Mouse (Mus musculus): Measurements from ENCODE around the gene Zbtb24. TPM values are rescaled to one million over a fixed set of nuclear protein-coding genes. Genes with fewer than 3 reads are reported as not detected.
A peak's percentile ranks its signal among the peaks of the same experiment; 100 is the strongest.
"Not testable (repeated sequence)": the region's sequence is repeated elsewhere in the genome, so short reads cannot be mapped to it uniquely, and the experiment has no call there.

Zbtb24 gene
- total RNA-seq, 1 experiment: 11.9 TPM

DNA sequence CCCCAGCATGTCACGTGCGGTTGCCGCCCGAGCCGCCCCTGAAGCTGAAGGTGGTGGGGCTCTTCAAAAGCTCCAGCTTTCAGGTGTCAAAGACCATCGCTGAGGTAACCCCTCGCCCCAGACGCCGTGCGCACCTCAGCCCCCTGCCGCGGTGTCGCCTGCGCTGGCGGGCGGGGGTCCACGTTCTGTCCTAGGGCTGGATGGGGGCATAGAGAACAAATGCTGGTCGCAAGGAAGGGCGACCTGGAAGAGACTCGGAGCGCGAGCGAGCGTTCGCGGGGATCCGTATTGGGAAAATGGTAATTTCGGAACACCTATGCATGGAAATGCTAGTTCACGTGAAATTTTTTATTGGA, 40.3 kb downstream of the Zbtb24 start:
- TF ChIP-seq MAFK (IDR thresholded peaks at IDR 0.05; ENCODE audit: insufficient read depth, low read depth, low read length) (no peak), ZC3H11A (IDR thresholded peaks at IDR 0.05; ENCODE audit: borderline replicate concordance, low read depth, low read length) (no peak), ZNF384 (IDR thresholded peaks at IDR 0.05; ENCODE audit: low read depth, low read length) (no peak), HCFC1 (IDR thresholded peaks at IDR 0.05; ENCODE audit: borderline replicate concordance, insufficient read depth, low read length) (no peak), CHD2 (IDR thresholded peaks at IDR 0.05; ENCODE audit: low read depth, low read length) (no peak)
- in situ Hi-C loops (cut with MboI; ENCODE audit: low sequenced_read_pairs in 2 of 2, unreplicated experiment in 2 of 2): no loop called here
- Histone ChIP-seq H3K27ac (ENCODE audit: insufficient read depth, low read depth, low read length, poor library complexity, severe bottlenecking) (no peak overlapping the region), H3K4me3 (ENCODE audit: insufficient read depth in 1 of 2, low read depth in 1 of 2, low read length in 2 of 2, poor library complexity in 1 of 2, severe bottlenecking in 1 of 2) (peak overlapping the region; percentile 74 to 78), H3K9me3 (ENCODE audit: control insufficient read depth, insufficient read depth, low read depth, low read length) (no peaks in the 10 kb centered on the region), H3K4me1 (ENCODE audit: control insufficient read depth in 2 of 2, insufficient read depth in 2 of 2, low read length in 2 of 2, poor library complexity in 1 of 2) (peaks cover 4 to 9% of the 10 kb centered on the region in 2 experiments; a peak in 1 of 4 replicates), H3K9ac (ENCODE audit: insufficient read depth, low read depth, low read length, poor library complexity, severe bottlenecking) (peak overlapping the region; percentile 38), H3K36me3 (ENCODE audit: control insufficient read depth, insufficient read depth, low read length, poor library complexity, severe bottlenecking) (peaks cover 29% of the 10 kb centered on the region)
- DNase-seq (ENCODE audit: low read depth, low spot score): no peak

DNA sequence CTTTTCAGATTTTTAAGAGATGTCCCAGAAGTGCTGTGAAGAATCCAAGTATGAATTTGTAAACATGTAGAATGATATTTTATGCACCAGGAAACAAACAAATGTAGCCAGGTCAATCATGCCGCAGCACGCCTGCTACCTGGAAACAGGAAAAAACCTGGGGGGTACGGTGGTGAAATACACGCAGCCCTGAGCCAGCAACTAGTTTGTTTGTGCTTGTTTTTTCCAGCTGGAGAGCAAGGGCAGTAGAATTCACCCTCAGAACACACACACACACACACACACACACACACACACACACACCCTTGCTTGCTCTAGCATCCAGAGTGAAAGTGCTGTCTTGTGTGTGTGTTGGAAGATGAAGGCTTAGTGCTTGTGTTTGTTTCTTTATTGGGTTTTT, 40.9 kb downstream of the Zbtb24 start:
- in situ Hi-C loops (cut with MboI; ENCODE audit: low sequenced_read_pairs in 2 of 2, unreplicated experiment in 2 of 2): no loop called here
- TF ChIP-seq ZC3H11A (IDR thresholded peaks at IDR 0.05; ENCODE audit: borderline replicate concordance, low read depth, low read length) (no peak), ZNF384 (IDR thresholded peaks at IDR 0.05; ENCODE audit: low read depth, low read length) (no peak), MAFK (IDR thresholded peaks at IDR 0.05; ENCODE audit: insufficient read depth, low read depth, low read length) (no peak), HCFC1 (IDR thresholded peaks at IDR 0.05; ENCODE audit: borderline replicate concordance, insufficient read depth, low read length) (no peak), CHD2 (IDR thresholded peaks at IDR 0.05; ENCODE audit: low read depth, low read length) (no peak)
- Histone ChIP-seq H3K4me1 (ENCODE audit: control insufficient read depth in 2 of 2, insufficient read depth in 2 of 2, low read length in 2 of 2, poor library complexity in 1 of 2) (peaks cover 4 to 9% of the 10 kb centered on the region in 2 experiments; a peak in 1 of 4 replicates), H3K9ac (ENCODE audit: insufficient read depth, low read depth, low read length, poor library complexity, severe bottlenecking) (no peak overlapping the region), H3K9me3 (ENCODE audit: control insufficient read depth, insufficient read depth, low read depth, low read length) (no peaks in the 10 kb centered on the region), H3K4me3 (ENCODE audit: insufficient read depth in 1 of 2, low read depth in 1 of 2, low read length in 2 of 2, poor library complexity in 1 of 2, severe bottlenecking in 1 of 2) (peak overlapping the region in 1 of 2 experiments; percentile 78; a peak in 1 of 4 replicates), H3K36me3 (ENCODE audit: control insufficient read depth, insufficient read depth, low read length, poor library complexity, severe bottlenecking) (peaks cover 23% of the 10 kb centered on the region), H3K27ac (ENCODE audit: insufficient read depth, low read depth, low read length, poor library complexity, severe bottlenecking) (no peak overlapping the region)
- no peak for DNase-seq (ENCODE audit: low read depth, low spot score)

DNA sequence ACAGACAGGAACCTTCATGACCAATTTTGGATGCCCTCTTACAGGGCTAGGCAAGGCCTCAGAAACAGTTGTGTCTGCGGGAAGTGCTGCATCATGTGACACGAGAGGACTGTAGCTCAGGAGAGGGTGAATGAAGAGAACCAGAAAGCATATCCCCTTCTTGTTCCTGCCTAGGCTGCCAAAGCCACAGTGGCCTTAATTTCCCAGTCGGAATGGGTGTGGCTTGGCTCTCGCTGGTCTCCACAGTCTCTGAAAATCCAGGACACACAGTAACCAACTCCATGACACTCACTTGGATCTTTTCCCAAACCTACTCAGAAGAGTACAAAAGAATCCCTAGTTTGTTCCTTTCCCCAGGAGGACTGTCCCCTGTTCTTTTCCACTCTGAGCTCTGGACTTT, 50.8 kb downstream of the Zbtb24 start:
- H3K4me1 ChIP-seq (ENCODE audit: control insufficient read depth in 2 of 2, insufficient read depth in 2 of 2, low read length in 2 of 2, poor library complexity in 1 of 2): peaks cover 0 to 8% of the 10 kb centered on the region in 2 experiments; a peak in 2 of 4 replicates
- TF ChIP-seq CHD2 (IDR thresholded peaks at IDR 0.05; ENCODE audit: low read depth, low read length) (no peak), ZNF384 (IDR thresholded peaks at IDR 0.05; ENCODE audit: low read depth, low read length) (no peak)
- in situ Hi-C loops (cut with MboI; ENCODE audit: low sequenced_read_pairs in 2 of 2, unreplicated experiment in 2 of 2): loop anchor here in 1 of 2 experiments (25.0 kb wide), 1 partner anchor 489 kb away; no protein-coding TSS in a partner anchor

DNA sequence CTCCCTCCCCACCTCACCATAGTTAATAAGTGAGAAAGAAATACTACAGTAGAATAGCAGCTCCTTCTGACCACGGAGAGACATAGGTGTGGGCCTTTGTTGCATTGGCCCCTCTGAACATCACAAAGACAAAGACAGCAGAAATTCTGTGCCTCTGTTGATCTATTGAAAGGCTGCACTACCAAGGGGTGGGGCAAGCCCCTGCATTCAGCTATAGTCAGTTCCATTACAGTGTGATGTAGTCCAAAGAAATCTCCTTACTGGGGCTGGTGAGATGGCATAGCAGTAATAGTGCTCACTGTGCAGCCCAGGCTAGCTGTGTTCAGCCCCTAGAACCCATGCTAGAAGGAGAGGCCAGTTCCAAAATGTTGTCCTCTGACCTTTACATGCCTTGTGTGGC, 54.8 kb downstream of the Zbtb24 start:
- no peak overlapping the region for H3K27ac ChIP-seq (ENCODE audit: insufficient read depth, low read depth, low read length, poor library complexity, severe bottlenecking)
- TF ChIP-seq HCFC1 (IDR thresholded peaks at IDR 0.05; ENCODE audit: borderline replicate concordance, insufficient read depth, low read length): no peak
- TF ChIP-seq ZC3H11A (IDR thresholded peaks at IDR 0.05; ENCODE audit: borderline replicate concordance, low read depth, low read length): no peak
- no peak for TF ChIP-seq ZNF384 (IDR thresholded peaks at IDR 0.05; ENCODE audit: low read depth, low read length)
- no peak for TF ChIP-seq CHD2 (IDR thresholded peaks at IDR 0.05; ENCODE audit: low read depth, low read length)
- no peak for TF ChIP-seq MAFK (IDR thresholded peaks at IDR 0.05; ENCODE audit: insufficient read depth, low read depth, low read length)
- no peak overlapping the region for H3K4me3 ChIP-seq (ENCODE audit: insufficient read depth in 1 of 2, low read depth in 1 of 2, low read length in 2 of 2, poor library complexity in 1 of 2, severe bottlenecking in 1 of 2)
- DNase-seq (ENCODE audit: low read depth, low spot score): no peak
- H3K36me3 ChIP-seq (ENCODE audit: control insufficient read depth, insufficient read depth, low read length, poor library complexity, severe bottlenecking): no peaks in the 10 kb centered on the region
- H3K9me3 ChIP-seq (ENCODE audit: control insufficient read depth, insufficient read depth, low read depth, low read length): no peaks in the 10 kb centered on the region
- H3K9ac ChIP-seq (ENCODE audit: insufficient read depth, low read depth, low read length, poor library complexity, severe bottlenecking): no peak overlapping the region
- in situ Hi-C loops (cut with MboI; ENCODE audit: low sequenced_read_pairs in 2 of 2, unreplicated experiment in 2 of 2): loop anchor here in 1 of 2 experiments (5.0 to 25.0 kb wide), 2 partner anchors 177 to 493 kb away; no protein-coding TSS in a partner anchor
- peaks cover 0 to 10% of the 10 kb centered on the region in 2 experiments; a peak in 2 of 4 replicates for H3K4me1 ChIP-seq (ENCODE audit: control insufficient read depth in 2 of 2, insufficient read depth in 2 of 2, low read length in 2 of 2, poor library complexity in 1 of 2)

More for the DNA sequence above, 50.8 kb downstream of the Zbtb24 start:
- Histone ChIP-seq H3K36me3 (ENCODE audit: control insufficient read depth, insufficient read depth, low read length, poor library complexity, severe bottlenecking) (no peaks in the 10 kb centered on the region), H3K4me3 (ENCODE audit: insufficient read depth in 1 of 2, low read depth in 1 of 2, low read length in 2 of 2, poor library complexity in 1 of 2, severe bottlenecking in 1 of 2) (no peak overlapping the region), H3K9me3 (ENCODE audit: control insufficient read depth, insufficient read depth, low read depth, low read length) (no peaks in the 10 kb centered on the region), H3K27ac (ENCODE audit: insufficient read depth, low read depth, low read length, poor library complexity, severe bottlenecking) (no peak overlapping the region; the same call in 1 of the 2 replicates), H3K9ac (ENCODE audit: insufficient read depth, low read depth, low read length, poor library complexity, severe bottlenecking) (no peak overlapping the region)
- no peak for DNase-seq (ENCODE audit: low read depth, low spot score)

DNA sequence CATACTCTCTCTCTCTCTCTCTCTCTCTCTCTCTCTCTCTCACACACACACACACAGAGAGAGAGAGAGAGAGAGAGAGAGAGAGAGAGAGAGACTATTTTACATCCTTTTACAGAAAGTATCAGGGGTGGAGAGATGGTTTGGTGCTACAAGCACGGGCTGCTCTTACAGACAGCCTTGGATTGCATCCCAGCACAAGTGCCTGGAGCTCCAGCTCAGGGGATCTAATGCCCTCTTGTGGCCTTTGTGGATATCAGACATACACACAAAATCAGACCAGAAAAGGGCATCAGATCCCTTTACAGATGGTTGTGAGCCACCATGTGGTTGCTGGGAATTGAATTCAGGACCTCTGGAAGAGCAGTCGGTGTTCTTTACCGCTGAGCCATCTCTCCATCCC, 55.3 kb downstream of the Zbtb24 start:
- not testable (repeated sequence) for H3K9ac ChIP-seq (ENCODE audit: insufficient read depth, low read depth, low read length, poor library complexity, severe bottlenecking); H3K36me3 ChIP-seq (ENCODE audit: control insufficient read depth, insufficient read depth, low read length, poor library complexity, severe bottlenecking); H3K4me3 ChIP-seq (ENCODE audit: insufficient read depth in 1 of 2, low read depth in 1 of 2, low read length in 2 of 2, poor library complexity in 1 of 2, severe bottlenecking in 1 of 2); H3K9me3 ChIP-seq (ENCODE audit: control insufficient read depth, insufficient read depth, low read depth, low read length); H3K27ac ChIP-seq (ENCODE audit: insufficient read depth, low read depth, low read length, poor library complexity, severe bottlenecking)
- DNase-seq (ENCODE audit: low read depth, low spot score): peak; percentile 79
- in situ Hi-C loops (cut with MboI; ENCODE audit: low sequenced_read_pairs in 2 of 2, unreplicated experiment in 2 of 2): loop anchor here in 1 of 2 experiments (5.0 to 25.0 kb wide), 2 partner anchors 177 to 493 kb away; no protein-coding TSS in a partner anchor
- TF ChIP-seq ZC3H11A (IDR thresholded peaks at IDR 0.05; ENCODE audit: borderline replicate concordance, low read depth, low read length): peak; percentile 94
- peaks cover 0 to 10% of the 10 kb centered on the region in 2 experiments; a peak in 2 of 4 replicates for H3K4me1 ChIP-seq (ENCODE audit: control insufficient read depth in 2 of 2, insufficient read depth in 2 of 2, low read length in 2 of 2, poor library complexity in 1 of 2)
